Mouse (Mus musculus) cerebellum, adult 8-10 months (tissue): ENCODE results near the gene Cntnap4.
A peak's percentile ranks its signal among the peaks of the same experiment; 100 is the strongest.

Source experiments
- DNase-seq: peaks from one replicate; pipeline ENCODE4 v3.0.0; 2022

Cntnap4 gene

DNA sequence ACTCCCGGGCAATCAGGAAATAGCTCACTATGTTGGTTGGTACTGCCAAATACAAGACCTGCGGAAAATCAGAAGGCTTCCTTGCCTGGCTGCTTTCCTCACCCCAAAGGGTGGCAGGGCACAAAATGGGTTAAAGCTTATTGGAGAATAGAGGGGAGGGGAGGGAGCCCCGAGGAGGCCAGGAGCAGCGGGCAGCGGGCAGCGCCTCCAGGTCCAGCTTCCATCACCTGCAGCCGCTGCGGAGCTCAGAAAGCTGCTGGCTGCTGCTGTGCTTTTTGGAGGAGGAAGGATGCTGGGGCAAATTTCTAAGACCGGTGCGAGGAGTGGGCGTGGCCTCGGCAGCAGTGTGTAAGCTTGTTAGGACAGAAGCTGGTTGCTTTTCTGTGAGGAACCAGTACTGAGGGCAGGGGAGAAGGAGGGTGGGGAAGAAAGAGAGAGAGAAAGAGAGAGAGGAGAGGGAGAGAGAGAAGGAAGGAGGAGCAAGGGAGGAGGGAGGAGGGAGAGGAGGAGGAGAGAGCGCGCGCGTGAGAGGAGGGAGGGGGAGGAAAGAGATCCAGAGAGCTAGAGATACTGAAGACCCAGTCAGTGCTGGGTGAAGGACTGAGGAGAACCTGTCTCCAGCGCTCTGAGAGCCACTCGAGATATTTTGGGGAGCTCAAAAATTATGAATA is at the start of gene Cntnap4:
TSS of gene Cntnap4 (plus strand) at position 573 of the 671 bp plus-strand sequence.
- peak; percentile 70 for DNase-seq

DNA sequence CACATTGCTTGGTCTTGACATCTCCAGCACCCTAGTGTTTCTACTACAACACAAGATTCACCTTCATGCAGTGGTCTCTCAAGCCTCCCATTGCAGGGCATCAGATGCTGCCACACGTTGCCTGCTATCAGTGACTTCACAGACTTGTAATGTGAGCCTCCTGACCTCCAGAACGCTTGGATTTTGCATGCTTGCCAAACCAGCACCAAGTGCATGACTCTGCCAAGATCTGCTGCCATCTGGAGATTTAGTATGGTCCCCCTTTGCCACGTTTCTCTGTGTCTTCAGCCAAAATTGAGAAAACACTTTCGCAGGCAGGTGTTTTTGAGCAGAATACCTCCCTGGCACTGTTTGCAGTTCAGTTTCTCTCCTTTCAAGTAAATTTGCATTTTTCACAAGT is 12.5 kb upstream of the Cntnap4 start:
- DNase-seq: no peak

DNA sequence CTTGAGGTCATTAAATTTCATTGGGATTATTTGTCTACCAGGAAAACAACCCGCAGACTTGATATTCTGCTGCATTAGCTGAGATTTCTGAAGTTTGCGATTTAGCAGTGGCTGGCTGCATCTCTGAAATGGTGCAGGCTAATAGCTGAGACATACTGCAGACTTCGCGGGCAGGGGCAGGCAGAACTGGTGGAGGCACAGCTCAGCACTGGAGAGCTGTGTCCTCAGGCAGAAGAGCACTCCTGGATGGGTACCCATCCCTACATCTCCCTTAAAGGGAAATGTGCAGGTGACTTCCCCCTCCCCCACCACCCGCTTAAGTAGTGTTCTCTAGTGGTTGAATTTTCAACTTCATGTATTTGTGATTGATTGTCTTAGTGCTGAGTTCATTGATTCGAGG is 698 bp downstream of the Cntnap4 start:
- DNase-seq: no peak

DNA sequence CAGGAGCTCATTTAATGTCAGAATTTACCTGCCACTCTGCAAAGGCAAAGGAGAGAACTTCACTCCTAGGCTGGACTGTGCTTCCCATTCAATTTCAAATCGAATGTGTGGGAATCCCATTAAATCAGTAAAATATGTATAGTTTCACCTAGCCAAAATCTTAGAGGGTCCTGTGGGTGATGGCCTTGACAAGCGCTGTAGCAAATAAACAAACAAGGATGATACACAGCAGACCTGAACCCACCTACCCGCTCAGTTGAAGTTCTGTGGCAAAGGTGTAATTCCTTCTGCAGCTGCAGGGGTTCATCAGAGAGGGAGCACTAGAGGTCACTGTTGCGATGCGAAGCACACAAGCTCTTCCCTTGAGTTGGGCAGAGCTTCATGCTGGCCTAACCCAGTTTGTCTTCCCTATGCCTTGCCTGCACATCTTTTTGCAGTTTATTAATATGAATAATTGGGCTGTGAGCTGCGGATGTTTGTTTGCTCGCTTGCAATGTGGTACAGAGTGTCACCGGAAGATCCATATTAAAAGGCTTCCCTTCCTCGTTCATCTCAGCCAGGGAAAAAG is 1.6 kb downstream of the Cntnap4 start:
- peak; percentile 76 for DNase-seq

DNA sequence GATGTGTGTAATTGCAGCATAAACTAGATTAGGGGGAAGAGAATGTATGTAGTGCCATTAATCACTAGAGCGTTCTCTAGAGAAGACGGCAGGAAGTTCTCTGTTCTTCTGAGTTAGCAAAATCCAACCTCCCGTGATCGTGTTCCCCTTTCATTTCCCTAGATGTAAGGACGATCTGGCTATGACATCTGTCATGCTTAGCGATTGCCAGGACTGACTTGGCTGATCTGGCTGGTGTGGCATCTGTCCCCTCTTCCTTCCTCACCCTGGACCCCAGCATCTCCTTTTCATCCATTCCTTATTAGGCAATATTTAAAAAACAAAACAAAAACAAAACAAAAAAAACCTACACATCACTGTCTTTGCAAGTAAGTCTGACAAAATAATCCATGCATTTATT is 11.6 kb downstream of the Cntnap4 start:
- DNase-seq: peak; percentile 80

DNA sequence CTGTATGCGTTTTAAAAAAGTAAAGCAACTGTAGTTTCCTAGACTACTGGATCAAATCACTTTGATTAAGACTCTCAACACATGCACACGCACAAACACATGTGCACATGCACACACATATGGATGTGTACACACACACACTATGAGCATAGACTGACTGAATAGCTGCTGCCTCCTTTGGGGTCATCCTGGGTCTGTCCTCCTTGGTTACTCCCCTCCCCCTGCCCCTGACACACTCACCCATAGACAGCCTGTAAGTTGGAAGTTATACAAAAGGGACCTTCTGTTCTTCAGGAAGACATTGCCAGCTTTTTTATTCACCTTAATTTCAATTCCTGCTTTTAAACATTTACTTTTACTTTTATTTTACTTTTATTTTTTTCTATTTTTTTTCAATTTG is 13.6 kb downstream of the Cntnap4 start:
- peak; percentile 21 for DNase-seq

DNA sequence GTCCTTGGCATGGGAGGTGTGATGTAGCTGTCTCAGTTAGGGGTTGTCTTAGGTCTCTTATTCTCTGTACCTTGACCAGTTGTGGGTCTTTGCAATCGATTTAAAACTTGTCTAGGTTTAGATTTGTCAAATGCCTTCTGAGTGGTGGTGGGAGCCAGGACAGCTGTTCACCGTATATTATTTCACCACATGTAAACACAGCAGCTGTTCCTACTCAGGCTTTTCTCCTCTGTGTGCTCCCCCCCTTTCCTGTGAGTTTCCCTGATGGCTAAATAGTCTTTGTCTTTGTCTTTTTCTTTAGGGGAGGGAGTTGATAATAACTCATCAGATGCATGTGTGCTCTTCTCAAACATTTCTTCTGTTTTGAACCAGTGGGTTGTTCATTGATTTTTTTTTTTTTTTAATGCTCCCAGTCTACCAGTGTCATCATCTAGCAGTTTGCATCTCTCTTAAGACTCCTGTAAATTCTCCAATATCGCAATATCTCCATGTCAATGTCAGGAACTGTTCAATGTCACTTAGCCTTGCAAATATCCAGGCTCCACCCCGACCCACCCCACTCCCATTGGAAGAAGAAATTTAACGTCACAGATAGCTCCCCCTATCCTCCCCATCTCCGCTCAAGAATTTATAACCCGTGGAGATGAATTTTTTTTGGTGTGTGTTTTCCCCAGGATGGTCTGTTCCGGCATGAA is 18.7 kb downstream of the Cntnap4 start:
- no peak for DNase-seq

DNA sequence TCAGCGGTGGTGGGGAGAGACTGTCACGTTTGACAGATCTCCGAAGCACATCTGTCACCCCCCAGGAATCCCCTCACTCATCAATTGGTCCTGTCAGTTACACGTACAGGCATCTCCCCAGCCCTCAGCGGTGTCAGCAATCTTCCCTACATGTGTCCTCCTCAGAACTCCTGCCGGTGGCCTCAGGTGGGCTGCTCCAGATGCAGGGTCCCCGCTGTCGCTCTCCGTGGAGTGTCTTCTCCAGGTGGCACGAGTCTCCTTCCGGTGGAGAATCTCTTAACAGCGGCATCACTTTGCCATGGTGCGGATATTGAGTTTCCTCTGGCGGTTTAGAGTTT is 19.2 kb downstream of the Cntnap4 start:
- DNase-seq: no peak

DNA sequence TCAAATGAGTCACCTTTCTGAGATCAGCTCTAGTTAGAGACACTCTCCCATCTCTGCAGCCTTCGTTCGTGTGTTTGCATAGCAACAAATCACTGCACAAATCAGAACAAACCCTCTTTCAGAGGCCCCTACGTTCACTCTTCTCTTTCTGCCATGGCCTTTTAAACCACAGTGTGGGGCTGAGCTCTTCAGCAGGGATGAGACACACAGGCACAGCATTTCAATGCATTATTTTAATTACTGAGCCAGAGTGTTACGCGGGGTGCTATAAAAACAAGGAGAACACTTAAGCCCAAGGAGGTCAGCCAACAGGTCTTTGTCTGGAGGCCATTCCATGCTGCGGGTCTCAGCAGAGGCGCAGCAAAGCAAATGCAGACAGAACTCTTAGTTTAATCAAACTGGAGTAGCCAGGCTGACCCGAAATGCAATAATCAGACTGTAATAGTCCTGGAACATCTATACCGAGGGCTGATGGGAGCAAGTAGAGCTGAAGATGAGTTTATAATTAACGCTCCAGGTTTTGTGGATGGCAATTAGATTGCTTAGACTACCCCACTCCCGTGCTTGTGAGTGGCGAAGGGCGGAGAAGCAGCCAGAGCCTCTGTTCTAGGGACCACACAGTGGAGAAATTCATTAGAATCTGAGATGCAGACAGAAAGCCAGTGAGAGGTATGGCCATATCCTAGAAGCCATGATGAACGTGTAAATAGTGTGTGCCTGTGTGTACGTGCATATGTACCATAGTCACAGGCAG is 26.4 kb downstream of the Cntnap4 start:
- DNase-seq: no peak

DNA sequence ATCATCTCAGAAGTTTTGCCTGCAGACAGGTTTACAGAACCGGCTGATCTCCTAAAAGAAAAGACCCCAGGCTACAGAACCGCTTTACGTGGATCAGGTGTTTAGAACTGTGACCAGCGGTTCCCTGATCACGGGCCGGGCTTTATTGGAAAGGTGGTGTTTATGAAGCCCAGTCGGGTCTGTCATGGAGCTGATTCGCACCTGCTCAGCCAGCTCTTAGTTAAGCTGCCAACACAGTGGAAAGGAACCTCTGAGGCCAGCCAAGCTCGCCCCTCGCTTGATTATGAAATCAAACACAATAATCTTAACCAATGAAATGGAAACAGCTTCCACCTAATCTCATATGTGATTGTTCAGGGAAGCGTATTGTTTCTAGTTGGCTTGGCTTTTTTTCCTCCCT is 30.1 kb downstream of the Cntnap4 start:
- DNase-seq: no peak

DNA sequence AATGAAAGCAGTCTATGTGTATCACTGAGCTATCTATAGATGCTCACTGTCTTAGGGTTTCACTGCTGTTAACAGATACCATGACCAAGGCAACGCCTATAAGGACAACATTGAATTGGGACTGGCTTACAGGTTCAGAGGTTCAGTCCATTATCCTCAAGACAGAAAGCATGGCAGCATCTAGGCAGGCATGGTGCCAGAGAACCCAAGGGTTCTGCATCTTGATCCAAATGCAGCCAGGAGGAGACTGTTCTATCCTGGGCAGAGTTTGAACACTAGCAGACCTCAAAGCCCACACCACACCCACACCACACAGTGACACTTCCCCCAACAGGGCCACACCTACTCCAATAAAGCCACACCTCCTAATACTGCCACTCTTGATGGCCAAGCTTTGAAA is 31.3 kb downstream of the Cntnap4 start:
- no peak for DNase-seq

DNA sequence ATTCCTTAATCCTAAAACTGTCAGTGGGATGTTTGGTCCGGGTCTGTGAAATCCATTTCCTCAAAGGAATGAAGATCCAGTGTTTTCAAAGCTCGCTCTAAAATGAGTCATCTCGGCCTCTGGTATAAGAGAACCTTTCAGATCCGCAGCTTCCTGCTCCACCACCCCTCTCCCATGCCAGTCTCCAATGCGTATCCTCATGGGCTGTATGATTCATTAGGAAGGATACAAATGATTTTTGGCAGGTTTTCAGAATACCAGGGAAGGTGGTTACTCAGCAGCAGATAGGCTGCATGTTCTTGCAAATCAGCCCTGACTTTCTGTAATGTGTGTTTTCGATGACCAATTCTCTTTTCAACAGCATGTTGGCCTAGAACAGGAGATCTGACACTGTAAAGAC is 40.3 kb downstream of the Cntnap4 start:
- no peak for DNase-seq

DNA sequence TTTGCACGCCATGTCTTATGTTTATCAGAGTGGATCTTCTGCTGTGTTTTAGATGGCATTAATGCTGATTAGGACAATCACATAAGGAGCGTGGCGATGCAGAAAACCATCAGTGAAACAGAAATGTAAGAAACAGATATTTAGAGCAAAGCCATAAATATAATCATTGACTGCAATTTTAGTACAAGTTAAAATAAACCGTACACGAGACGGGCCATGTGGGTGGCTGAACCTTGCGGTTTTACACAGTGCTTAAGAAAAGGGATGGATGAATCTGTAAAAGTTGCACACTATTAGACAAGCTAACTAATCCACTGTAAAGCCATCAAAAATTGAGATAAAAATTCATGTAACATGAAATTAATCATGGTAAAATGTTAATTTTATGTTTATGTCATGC is 58.9 kb downstream of the Cntnap4 start:
- DNase-seq: no peak

DNA sequence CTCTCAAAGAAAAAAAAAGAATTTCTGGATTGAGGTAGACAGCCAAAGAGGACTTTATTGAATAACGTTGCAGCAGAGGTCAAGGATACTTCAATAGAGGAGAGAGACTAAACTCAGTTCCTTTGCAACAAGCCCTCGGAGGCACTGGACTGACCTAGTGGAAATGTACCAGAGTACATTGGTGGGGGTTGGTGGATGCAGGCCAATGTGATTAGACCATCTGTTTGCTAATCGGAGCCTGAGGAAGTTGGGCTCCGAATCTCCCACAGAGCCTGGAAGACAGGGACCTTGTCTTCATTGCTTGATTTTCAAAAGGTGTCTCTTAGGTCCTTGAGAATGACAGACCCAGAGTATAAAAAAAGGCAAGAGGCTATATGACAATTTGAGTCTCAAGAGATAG is 82.8 kb downstream of the Cntnap4 start:
- peak; percentile 90 for DNase-seq

DNA sequence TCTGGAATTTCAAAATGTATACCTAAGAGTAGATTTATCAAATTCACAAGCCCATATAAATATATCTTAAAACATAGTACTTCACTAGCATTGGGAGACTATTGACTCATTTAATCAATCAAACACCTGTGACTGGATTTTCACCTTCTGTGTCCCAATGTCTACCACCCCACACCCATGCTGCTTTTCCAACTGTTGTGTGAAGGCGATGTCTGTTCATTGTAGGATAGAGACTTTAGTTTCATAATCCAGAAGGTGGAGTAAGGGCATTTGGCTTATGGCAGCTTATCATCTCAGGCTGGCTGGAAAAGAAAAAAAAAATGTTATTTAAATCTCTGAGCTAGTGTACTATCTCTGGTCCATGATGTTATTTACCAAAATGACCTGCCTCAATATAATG is 83.4 kb downstream of the Cntnap4 start:
- peak; percentile 43 for DNase-seq

DNA sequence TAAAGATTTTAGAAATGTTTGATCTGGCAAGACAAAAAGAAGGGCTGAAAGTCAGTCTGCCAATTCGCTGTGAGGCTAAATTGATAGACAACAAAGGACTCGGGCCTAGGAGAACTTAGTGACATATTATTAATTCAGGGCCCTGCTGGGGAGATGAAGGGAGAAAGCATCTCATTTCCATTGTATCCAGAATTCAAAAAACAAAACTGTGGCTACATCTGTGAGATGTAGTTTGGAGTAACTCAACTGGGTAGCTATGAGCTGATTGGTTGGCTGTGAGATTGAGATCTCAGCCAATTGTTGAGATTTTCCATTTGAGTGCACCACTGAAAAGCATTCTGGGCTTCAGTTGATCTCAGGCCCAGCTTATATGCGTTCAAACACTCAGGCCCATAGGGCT is 84.2 kb downstream of the Cntnap4 start:
- no peak for DNase-seq

DNA sequence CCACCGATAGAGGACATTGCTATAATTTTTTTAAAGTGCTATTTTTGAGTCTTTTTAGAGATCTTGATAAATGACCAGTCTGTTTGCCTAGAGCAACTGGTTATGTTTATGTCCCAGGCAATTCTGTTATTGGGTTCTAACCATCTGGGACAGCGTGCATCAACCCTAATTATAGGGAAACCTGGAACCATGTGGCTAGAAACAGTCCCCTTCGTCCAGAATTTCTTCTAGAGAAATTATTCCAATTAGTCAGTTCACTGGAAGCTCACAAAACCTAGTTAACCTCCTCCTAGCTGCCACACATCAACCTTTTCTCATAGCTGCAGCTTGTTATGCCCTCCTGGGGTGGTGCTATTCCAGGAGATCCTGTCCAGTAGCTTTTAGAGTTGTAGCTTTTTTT is 94.2 kb downstream of the Cntnap4 start:
- no peak for DNase-seq

DNA sequence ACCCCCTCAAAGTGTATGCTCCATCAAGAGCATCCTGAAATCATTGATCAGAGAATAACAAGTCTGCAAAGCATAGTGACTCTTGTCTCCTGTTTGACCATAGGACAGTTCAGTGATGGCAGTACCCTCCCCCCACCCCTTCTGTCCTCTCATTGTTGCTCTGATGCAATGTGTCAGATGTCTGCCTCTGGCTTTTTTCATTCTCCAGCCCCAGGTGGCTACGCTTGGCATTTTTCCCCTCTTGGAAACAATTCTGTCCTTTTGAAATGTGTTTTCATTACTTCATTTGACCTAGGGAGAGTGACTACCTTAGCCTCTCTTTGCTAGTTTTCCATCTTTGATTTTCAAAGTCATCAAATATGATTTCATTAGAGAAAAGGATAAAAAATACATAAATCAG is 104.8 kb downstream of the Cntnap4 start:
- DNase-seq: no peak

DNA sequence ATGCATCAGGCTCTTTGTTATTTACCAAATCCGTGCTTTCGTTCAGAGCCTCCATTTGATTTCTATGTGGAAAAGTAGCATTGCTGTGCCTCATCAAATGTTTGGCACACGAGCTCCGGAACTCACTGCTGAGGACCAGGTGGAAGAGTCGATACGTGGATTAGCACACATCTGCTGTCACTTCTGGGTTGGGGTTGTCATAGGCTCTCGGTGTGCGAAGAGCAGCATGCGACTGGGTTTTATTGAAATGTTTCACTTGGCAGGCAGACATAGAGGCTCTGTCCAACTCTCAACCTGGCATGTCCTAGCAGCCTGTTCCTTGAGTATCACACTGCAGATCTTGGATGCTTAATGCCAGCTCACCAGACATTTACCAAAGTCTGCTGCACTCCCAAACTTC is 111.9 kb downstream of the Cntnap4 start:
- peak; percentile 58 for DNase-seq

DNA sequence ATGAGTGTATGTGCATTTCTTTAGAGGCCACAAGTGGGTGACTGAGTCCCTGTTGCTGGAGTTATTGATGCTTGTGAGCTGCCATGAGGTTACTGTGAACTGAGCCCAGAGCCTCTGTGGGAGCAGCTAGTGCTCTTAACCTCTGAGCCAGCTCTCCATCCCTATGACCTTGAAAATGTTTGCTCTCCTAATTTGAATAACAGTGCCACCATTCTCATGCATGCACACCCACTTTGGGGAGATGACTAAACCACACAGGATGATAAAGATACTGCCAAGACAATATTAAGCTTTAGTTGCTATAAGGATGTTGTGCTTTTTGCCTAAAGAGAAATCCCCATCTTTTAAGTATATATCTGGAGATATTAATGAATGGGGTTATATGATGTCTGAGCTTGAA is 125.9 kb downstream of the Cntnap4 start:
- no peak for DNase-seq

DNA sequence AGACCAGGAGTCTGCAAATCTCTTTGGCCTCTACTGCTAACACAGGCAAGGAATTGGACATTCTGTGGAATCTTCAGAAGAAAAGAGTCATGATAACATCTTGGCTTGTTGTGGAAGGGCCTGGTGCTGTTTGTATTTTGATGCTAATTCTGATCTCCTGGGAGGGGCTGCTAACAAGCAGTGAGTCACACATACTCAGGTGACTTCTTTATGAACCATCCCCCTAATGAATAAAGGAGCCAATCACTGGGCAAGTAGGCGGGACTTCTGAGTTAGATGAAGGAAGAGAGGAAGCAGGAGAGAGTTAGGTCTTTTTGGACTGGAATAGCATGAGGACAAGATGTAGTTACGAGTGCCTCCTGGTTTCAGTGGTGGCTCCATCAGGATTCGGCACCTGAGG is 128.3 kb downstream of the Cntnap4 start:
- no peak for DNase-seq

DNA sequence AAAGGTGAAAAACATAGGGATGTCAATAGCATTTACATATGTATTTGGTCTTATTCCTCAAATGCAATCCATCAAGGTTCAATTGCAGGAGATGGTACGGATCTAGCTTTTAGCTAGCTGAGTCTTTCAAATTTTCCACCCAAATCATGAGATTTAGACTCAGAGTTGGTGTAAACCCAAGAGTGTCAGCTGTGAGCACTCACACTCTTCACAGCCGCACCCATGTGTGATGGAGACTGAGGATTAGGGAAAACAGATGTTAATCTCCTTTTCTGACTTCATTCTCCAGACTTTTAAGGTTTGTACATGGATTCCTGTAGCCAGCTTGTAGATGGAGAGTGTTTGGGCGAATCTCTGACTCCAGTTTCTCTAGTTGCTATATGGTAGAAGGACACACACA is 147.1 kb downstream of the Cntnap4 start:
- DNase-seq: no peak

DNA sequence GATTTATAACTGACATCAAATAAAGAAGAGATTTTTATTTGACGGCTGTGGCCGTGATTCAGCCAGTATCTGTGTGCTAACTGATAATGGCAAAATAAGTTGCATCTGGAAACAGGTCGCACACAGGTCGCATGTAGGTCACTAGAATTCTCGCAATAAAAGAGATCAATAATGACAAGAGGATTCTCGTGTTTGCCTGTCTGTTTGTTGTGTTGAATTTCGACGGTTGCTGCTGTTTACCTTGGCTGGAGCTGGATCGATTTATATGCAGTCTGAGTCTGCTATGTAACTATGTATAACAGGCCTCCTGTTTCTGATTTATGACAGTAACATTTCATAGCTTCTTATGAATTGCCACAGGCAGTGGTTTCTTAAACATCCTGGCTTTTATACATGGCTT is 155.1 kb downstream of the Cntnap4 start:
- no peak for DNase-seq
